Mouse (Mus musculus): ENCODE measurements around the gene Gstz1. TPM values are rescaled to one million over a fixed set of nuclear protein-coding genes. Genes with fewer than 3 reads are reported as not detected.

Gene Gstz1
- 10 to 100 TPM; 48.1 to 51.7 TPM for total RNA-seq (2021)
- long read RNA-seq, experiment 1, transcript Gstz1-201 (9 exons, 1,656 nt): major isoform, 36 of 67 reads
- long read RNA-seq, experiment 1, partial matches to known transcripts: 1 of 67 reads
- long read RNA-seq, experiment 1, other reads (novel, unspliced or antisense): 28 of 67 reads
- long read RNA-seq, experiment 2, transcript Gstz1-201 (9 exons, 1,656 nt): major isoform, 36 of 49 reads
- long read RNA-seq, experiment 2, partial matches to known transcripts: 3 of 49 reads
- long read RNA-seq, experiment 2, other reads (novel, unspliced or antisense): 10 of 49 reads

GRCm38 (mm10) chr12:87146966-87147365 is at the start of gene Gstz1:
Gstz1 (plus strand) TSS chr12:87147165.
- intact Hi-C loops (cut with DNase I): no loop called here
- peak; percentile 90 to 93 for DNase-seq (ENCODE audit: low spot score in 2 of 2)

DNA sequence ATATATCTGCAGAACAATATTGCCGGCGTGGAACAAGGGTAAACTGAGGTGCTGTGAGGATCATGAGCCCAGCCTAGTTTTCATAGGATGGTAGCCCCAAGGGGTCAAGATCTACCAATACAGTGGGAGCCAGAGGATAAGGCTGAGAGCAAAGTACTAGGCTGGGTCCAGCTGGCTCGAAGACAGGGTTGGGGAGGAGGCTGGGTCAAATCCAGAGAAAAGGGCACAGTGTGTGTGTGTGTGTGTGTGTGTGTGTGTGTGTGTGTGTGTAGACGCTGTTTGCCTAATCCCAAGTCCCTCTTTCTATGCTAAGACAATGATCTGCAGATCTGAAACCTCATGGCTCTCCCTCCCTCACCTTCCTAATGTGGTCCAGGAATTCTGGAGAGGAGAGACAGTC is 46.6 kb upstream of the Gstz1 start:
- no peak for DNase-seq (ENCODE audit: low spot score in 2 of 2)
- intact Hi-C loops (cut with DNase I): no loop called here

GRCm38 (mm10) chr12:87102165-87102631 is 44.8 kb upstream of the Gstz1 start, which contains the start of gene Ngb:
Ngb (minus strand) TSS chr12:87102539.
- DNase-seq (ENCODE audit: low spot score in 2 of 2): peak in 1 of 2 experiments; percentile 34
- intact Hi-C loops (cut with DNase I): no loop called here

DNA sequence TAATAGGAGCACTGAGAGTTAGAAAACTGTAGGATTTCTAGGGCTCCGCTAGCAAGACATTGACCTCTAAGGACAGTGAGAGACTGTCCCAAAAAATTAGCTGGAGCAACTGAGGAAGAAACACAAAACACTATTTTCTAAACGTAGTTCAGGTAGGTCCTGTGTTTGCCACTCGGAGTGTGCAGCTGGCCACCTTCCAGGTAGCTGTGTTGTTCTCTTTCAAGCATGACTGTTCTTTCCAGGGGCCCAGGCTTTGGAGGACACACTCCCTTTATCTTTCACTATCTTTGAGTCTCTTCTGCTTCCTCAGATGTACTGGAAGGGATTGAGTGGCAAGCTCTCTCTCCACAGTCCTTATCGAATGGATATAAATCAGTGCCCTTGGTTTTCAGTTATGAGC is 43.5 kb upstream of the Gstz1 start:
- intact Hi-C loops (cut with DNase I): no loop called here

DNA sequence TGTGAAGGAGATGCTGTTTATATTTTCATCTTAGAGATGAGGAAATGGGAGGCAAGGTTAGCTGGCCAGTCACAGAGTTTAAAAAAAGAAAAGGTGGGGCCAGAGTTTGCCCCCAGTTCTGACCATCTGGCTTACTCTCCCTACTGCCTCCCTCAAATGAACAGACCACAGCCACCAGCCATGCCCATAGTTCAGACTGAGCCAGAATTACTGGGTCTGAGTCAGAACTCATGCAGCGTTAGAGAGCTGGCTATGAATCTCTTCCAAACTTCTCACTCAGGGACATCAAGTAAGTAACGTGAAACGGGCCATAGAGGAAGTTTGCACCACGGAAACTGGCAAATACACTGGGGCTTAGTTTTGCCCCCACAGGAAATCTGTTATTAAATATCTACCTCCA is 42.2 kb upstream of the Gstz1 start:
- DNase-seq (ENCODE audit: low spot score in 2 of 2): no peak
- intact Hi-C loops (cut with DNase I): no loop called here

More for the DNA sequence above, 43.5 kb upstream of the Gstz1 start:
- no peak for DNase-seq (ENCODE audit: low spot score in 2 of 2)

- intact Hi-C loops (cut with DNase I): no loop called here
- no peak for DNase-seq (ENCODE audit: low spot score in 2 of 2)
Observed at GRCm38 (mm10) chr12:87107357-87107977, 39.5 kb upstream of the Gstz1 start.

- DNase-seq (ENCODE audit: low spot score in 2 of 2): no peak
- intact Hi-C loops (cut with DNase I): no loop called here
Observed at GRCm38 (mm10) chr12:87121918-87122589, 24.9 kb upstream of the Gstz1 start.

GRCm38 (mm10) chr12:87127256-87127655 is 19.7 kb upstream of the Gstz1 start:
- no peak for DNase-seq (ENCODE audit: low spot score in 2 of 2)
- intact Hi-C loops (cut with DNase I): no loop called here

DNA sequence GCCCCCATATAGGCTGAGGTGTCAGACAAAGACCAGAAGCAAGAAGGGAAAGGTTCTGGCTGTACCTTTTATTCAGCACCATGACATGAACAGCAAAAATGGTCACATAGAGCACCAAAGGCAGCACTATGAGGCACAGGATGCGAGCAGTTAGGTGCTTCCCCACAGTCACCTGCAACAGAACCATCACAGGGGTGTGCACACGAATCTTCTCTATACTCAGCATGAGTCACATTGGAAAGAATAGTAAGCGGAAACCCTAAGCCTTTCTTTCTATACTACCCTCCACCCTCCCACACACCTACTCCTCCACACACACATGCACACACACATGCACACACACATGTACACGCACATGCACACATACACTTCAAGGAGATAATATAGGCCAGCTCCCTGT is 16.7 kb upstream of the Gstz1 start:
- no peak for DNase-seq (ENCODE audit: low spot score in 2 of 2)
- intact Hi-C loops (cut with DNase I): loop anchor here (10.0 kb wide), 1 partner anchor 205 kb away; no protein-coding TSS in a partner anchor

DNA sequence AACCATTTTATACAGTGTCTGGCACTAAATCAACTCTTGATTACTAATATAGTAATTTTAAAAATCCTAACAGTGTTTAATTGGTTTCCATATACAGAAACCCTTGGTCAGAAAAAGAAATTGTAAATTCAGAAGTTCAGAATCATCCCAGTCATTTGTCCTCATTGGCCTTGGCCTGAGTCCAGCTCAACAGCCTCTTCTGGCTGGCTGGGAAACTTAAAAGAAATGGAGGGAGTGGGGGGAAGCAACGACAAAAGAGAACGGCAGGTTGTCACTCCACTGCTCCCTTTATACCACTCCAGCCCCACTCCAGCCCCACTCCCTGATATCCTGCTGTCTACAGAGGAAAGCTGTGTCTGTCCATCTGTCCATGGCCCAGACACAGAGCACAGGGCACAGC is 15.8 kb upstream of the Gstz1 start:
- intact Hi-C loops (cut with DNase I): loop anchor here (10.0 kb wide), 1 partner anchor 204 kb away; no protein-coding TSS in a partner anchor
- no peak for DNase-seq (ENCODE audit: low spot score in 2 of 2)

- DNase-seq (ENCODE audit: low spot score in 2 of 2): no peak
- intact Hi-C loops (cut with DNase I): loop anchor here (10.0 kb wide), 1 partner anchor 203 kb away; no protein-coding TSS in a partner anchor
Observed at GRCm38 (mm10) chr12:87131619-87132018, 15.3 kb upstream of the Gstz1 start.

DNA sequence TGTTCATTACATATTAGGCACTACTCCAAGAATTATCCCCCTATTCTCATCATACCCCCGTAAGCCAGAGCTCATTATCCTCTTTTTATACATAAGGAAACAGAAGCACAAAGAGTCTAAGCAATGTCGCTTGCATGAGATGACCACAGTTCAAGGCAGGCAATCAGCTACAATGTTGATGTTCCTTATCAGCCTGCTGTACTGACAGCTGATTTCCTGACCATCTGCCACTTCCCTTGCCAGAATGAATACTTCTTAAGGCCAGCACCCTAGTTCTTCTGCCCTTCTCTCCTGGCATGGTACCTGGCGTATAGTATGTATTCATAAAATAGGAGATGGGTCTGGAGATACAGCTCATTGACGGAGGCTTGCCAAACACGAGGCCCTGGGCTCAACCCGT is 14.8 kb upstream of the Gstz1 start:
- intact Hi-C loops (cut with DNase I): loop anchor here (10.0 kb wide), 1 partner anchor 203 kb away; no protein-coding TSS in a partner anchor
- no peak for DNase-seq (ENCODE audit: low spot score in 2 of 2)

- intact Hi-C loops (cut with DNase I): loop anchor here (10.0 kb wide), 1 partner anchor 202 kb away; no protein-coding TSS in a partner anchor
Observed at GRCm38 (mm10) chr12:87132784-87133183, 14.2 kb upstream of the Gstz1 start.

GRCm38 (mm10) chr12:87137439-87138341 is 9.3 kb upstream of the Gstz1 start:
- intact Hi-C loops (cut with DNase I): loop anchor here (10.0 kb wide), 1 partner anchor 197 kb away; no protein-coding TSS in a partner anchor
- no peak for DNase-seq (ENCODE audit: low spot score in 2 of 2)

More at GRCm38 (mm10) chr12:87132784-87133183, 14.2 kb upstream of the Gstz1 start:
- DNase-seq (ENCODE audit: low spot score in 2 of 2): no peak

GRCm38 (mm10) chr12:87138342-87138701 is 8.6 kb upstream of the Gstz1 start:
- intact Hi-C loops (cut with DNase I): loop anchor here (10.0 kb wide), 1 partner anchor 196 kb away; no protein-coding TSS in a partner anchor
- DNase-seq (ENCODE audit: low spot score in 2 of 2): no peak

- DNase-seq (ENCODE audit: low spot score in 2 of 2): no peak
- intact Hi-C loops (cut with DNase I): loop anchor here (10.0 kb wide), 1 partner anchor 196 kb away; no protein-coding TSS in a partner anchor
Observed at GRCm38 (mm10) chr12:87138768-87139167, 8.2 kb upstream of the Gstz1 start.

DNA sequence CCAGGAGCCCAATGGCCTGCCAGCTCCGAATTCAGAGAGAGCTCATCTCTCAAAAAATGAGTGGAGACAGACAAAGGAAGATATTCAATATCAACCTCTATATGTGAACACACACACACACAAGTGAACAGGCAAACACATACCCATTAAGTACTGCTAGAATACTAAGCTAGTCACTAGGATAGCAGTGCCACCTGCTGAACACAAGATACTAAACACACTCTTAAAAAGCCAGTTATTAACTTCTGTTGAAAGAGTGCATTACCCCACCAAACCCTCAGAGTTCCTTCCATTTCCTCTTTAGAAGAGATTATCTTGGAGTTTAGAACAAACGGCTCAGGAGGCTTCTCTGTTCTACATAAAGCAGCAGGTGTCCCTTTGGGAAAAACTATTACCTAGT is 4.8 kb upstream of the Gstz1 start:
- DNase-seq (ENCODE audit: low spot score in 2 of 2): no peak
- intact Hi-C loops (cut with DNase I): no loop called here

DNA sequence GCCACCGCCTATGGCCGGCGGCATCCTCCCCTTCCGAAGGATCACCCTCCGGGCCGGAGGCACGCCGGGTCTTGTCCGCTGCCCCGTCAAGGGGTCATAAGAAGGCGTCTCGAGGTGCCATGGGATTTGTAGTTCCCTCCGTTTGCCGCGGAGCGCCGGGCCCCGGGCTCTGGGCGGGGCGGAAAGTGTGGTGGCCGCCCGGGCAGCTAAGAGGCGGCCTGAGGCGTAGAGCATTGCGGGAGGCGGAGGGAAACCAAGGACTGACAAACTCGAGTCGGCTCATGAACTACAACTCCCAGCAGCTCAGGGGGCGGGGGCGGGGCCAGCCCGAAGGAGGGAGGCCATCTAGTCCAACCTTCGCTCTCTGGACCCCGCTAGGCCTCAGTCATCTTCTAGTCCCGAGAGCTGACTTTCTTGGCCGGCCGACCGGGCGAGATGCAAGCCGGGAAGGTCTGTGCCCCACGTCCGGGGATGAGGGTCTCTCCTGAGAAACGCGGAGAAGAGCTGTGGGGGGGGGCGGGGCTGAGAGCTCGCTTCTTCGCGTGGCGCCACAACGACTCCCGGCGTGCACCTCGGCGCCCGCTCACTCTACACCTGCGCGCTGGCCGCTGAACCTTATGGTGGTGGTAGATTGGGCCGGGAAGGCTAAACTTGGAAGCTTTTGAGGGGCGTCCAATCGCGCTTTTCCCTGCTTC is 577 bp downstream of the Gstz1 start, which contains the start of gene Pomt2:
Pomt2 (minus strand) TSS at position 574 of the 695 bp plus-strand sequence.
- intact Hi-C loops (cut with DNase I): no loop called here
- peak; percentile 90 to 94 for DNase-seq (ENCODE audit: low spot score in 2 of 2)
